Mouse (Mus musculus): ENCODE data around the gene Zfp13. TPM values are rescaled to one million over a fixed set of nuclear protein-coding genes. Genes with fewer than 3 reads are reported as not detected.
"Not testable (repeated sequence)": the region's sequence is repeated elsewhere in the genome, so short reads cannot be mapped to it uniquely, and the experiment has no call there.

Zfp13 gene
- polyA plus RNA-seq, 1 experiment = 3.0 TPM

DNA sequence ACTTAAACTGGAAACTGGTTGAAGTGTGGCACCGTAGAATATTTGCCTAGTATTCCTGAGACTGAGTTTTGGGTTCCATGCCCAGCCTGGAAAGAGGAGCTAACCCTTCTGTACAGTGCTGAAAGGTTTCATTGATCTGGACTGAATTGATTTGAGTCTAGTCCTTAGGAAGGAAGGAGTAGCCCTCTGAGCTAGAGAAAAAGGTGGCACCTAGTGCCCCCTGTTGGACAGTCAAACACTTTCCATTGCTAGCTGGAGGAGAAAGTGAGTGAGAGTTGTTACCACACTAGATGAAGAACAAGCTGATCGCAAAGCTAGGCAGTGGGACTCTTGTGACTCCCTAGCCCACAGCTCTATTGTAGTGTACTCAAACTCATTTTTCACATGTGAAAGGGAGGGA is 4.3 kb upstream of the Zfp13 start:
- WGBS = 70% methylated on average over 2 of the region's 2 CpGs
- no peak for TF ChIP-seq CTCF (IDR thresholded peaks at IDR 0.05; ENCODE audit: borderline replicate concordance, control insufficient read depth, extremely low read depth, insufficient read depth, low read length, poor library complexity)
- TF ChIP-seq POLR2A (IDR thresholded peaks at IDR 0.05; ENCODE audit: control insufficient read depth, extremely low read depth, insufficient read depth, low read length, poor library complexity) = no peak
- Histone ChIP-seq H3K27ac (ENCODE audit: control insufficient read depth, insufficient read depth, low read length) (no peak overlapping the region), H3K4me1 (replicated peaks; ENCODE audit: control insufficient read depth, insufficient read depth, low read length) (peaks cover 17% of the 10 kb centered on the region), H3K36me3 (ENCODE audit: control insufficient read depth, insufficient read depth, low read length) (no peaks in the 10 kb centered on the region), H3K4me3 (ENCODE audit: control insufficient read depth, insufficient read depth, low read length) (no peak overlapping the region), H3K27me3 (ENCODE audit: control insufficient read depth, insufficient read depth, low read length) (no peaks in the 10 kb centered on the region)
- peak; percentile 51 for DNase-seq

DNA sequence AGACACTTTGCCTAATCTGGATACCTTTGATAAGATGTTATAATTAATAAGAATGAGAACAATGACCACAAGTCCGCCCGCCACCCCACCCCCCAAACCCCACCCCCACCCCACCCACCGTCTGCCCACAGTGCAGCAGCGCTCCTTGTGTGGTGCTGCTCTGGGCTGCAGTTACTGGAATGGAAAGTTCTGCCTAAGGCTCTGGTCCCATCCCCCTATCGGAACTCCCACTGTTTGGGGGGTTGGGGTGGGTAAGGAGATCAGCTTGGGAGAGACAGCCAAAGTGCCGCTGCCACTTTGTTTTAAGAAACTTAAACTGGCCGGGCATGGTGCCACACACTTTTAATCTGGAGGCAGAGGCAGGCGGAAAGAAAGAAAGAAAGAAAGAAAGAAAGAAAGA is 3.8 kb upstream of the Zfp13 start:
- Histone ChIP-seq H3K4me3 (ENCODE audit: control insufficient read depth, insufficient read depth, low read length) (no peak overlapping the region), H3K36me3 (ENCODE audit: control insufficient read depth, insufficient read depth, low read length) (no peaks in the 10 kb centered on the region), H3K27me3 (ENCODE audit: control insufficient read depth, insufficient read depth, low read length) (no peaks in the 10 kb centered on the region), H3K4me1 (replicated peaks; ENCODE audit: control insufficient read depth, insufficient read depth, low read length) (peaks cover 20% of the 10 kb centered on the region), H3K27ac (ENCODE audit: control insufficient read depth, insufficient read depth, low read length) (no peak overlapping the region)
- DNase-seq = no peak
- TF ChIP-seq CTCF (IDR thresholded peaks at IDR 0.05; ENCODE audit: borderline replicate concordance, control insufficient read depth, extremely low read depth, insufficient read depth, low read length, poor library complexity) (no peak), POLR2A (IDR thresholded peaks at IDR 0.05; ENCODE audit: control insufficient read depth, extremely low read depth, insufficient read depth, low read length, poor library complexity) (no peak)
- 88% methylated on average over 8 of the region's 8 CpGs for WGBS

- H3K27ac ChIP-seq (ENCODE audit: control insufficient read depth, insufficient read depth, low read length) = no peak overlapping the region
- H3K4me1 ChIP-seq (replicated peaks; ENCODE audit: control insufficient read depth, insufficient read depth, low read length) = peaks cover 24% of the 10 kb centered on the region
- no peaks in the 10 kb centered on the region for H3K27me3 ChIP-seq (ENCODE audit: control insufficient read depth, insufficient read depth, low read length)
- H3K36me3 ChIP-seq (ENCODE audit: control insufficient read depth, insufficient read depth, low read length) = no peaks in the 10 kb centered on the region
- no peak overlapping the region for H3K4me3 ChIP-seq (ENCODE audit: control insufficient read depth, insufficient read depth, low read length)
- DNase-seq = no peak
- no peak for TF ChIP-seq CTCF (IDR thresholded peaks at IDR 0.05; ENCODE audit: borderline replicate concordance, control insufficient read depth, extremely low read depth, insufficient read depth, low read length, poor library complexity)
- 76% methylated on average over 10 of the region's 10 CpGs for WGBS
These were observed 2.7 kb upstream of the Zfp13 start for GRCm38 (mm10) chr17:23601836-23602585.

- TF ChIP-seq CTCF (IDR thresholded peaks at IDR 0.05; ENCODE audit: borderline replicate concordance, control insufficient read depth, extremely low read depth, insufficient read depth, low read length, poor library complexity) (no peak), POLR2A (IDR thresholded peaks at IDR 0.05; ENCODE audit: control insufficient read depth, extremely low read depth, insufficient read depth, low read length, poor library complexity) (no peak)
- Histone ChIP-seq H3K27me3 (ENCODE audit: control insufficient read depth, insufficient read depth, low read length) (no peaks in the 10 kb centered on the region), H3K4me3 (ENCODE audit: control insufficient read depth, insufficient read depth, low read length) (no peak within 1 kb of the TSS), H3K4me1 (replicated peaks; ENCODE audit: control insufficient read depth, insufficient read depth, low read length) (peaks cover 24% of the 10 kb centered on the region), H3K27ac (ENCODE audit: control insufficient read depth, insufficient read depth, low read length) (peak within 1 kb of the TSS; percentile 87), H3K36me3 (ENCODE audit: control insufficient read depth, insufficient read depth, low read length) (no peaks in the 10 kb centered on the region)
- WGBS = 95% methylated on average over 15 of the region's 15 CpGs
- DNase-seq = no peak
These were observed 1.6 kb upstream of the Zfp13 start, which contains the start of gene Zscan10 for GRCm38 (mm10) chr17:23600641-23601622. Gene Zscan10, plus strand, starts transcription at chr17:23600856.

DNA sequence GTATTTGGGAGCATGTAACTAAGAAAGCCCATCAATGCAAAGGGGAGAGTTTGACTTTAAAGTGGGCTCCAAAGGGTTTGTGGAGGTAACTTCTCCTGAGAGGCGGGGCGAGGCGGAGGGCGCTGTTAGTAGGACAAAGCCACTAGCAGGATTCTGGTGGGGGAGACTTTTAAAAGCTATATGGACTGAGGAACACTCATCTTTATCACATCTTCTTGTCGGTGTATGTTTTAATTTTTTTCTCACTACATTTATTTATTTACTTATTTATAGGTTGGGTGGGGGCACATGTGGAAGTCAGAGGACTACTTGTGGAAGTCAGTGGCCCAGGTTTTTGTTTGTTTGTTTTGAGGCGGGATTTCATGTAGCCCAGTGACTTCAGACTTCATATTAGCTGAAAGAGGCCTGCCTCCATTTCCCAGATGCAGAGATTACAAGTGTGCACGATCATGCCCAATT is 347 bp upstream of the Zfp13 start:
- H3K36me3 ChIP-seq (ENCODE audit: control insufficient read depth, insufficient read depth, low read length) = no peaks in the 10 kb centered on the region
- peak overlapping the region; percentile 40 for H3K4me3 ChIP-seq (ENCODE audit: control insufficient read depth, insufficient read depth, low read length)
- H3K27ac ChIP-seq (ENCODE audit: control insufficient read depth, insufficient read depth, low read length) = peak overlapping the region; percentile 87
- 26% methylated on average over 7 of the region's 7 CpGs for WGBS
- peaks cover 24% of the 10 kb centered on the region for H3K4me1 ChIP-seq (replicated peaks; ENCODE audit: control insufficient read depth, insufficient read depth, low read length)
- TF ChIP-seq CTCF (IDR thresholded peaks at IDR 0.05; ENCODE audit: borderline replicate concordance, control insufficient read depth, extremely low read depth, insufficient read depth, low read length, poor library complexity) (no peak), POLR2A (IDR thresholded peaks at IDR 0.05; ENCODE audit: control insufficient read depth, extremely low read depth, insufficient read depth, low read length, poor library complexity) (no peak)
- no peak for DNase-seq
- H3K27me3 ChIP-seq (ENCODE audit: control insufficient read depth, insufficient read depth, low read length) = no peaks in the 10 kb centered on the region

GRCm38 (mm10) chr17:23595139-23595538 is 4.1 kb downstream of the Zfp13 start:
- not testable (repeated sequence) for DNase-seq
- 92% methylated on average over 4 of the region's 4 CpGs for WGBS

More at GRCm38 (mm10) chr17:23595139-23595538, 4.1 kb downstream of the Zfp13 start:
- H3K4me3 ChIP-seq (ENCODE audit: control insufficient read depth, insufficient read depth, low read length); H3K27me3 ChIP-seq (ENCODE audit: control insufficient read depth, insufficient read depth, low read length); H3K36me3 ChIP-seq (ENCODE audit: control insufficient read depth, insufficient read depth, low read length); H3K27ac ChIP-seq (ENCODE audit: control insufficient read depth, insufficient read depth, low read length): not testable (repeated sequence)
- H3K4me1 ChIP-seq (replicated peaks; ENCODE audit: control insufficient read depth, insufficient read depth, low read length) = peaks cover 27% of the 10 kb centered on the region
